Mouse (Mus musculus): ENCODE data around the gene Gopc. TPM values are rescaled to one million over a fixed set of nuclear protein-coding genes. Genes with fewer than 3 reads are reported as not detected.

The Gopc gene
- polyA plus RNA-seq, 1 experiment from 2014 or later, result 19.2 TPM

Other genes with a start within 250 kb of the Gopc start
- 0.55 and 0.87 TPM in 2 replicates for gene Ros1, start 186.9 kb downstream of the Gopc start, polyA plus RNA-seq (2014; fragmentation: Nextera tagmentation; extraction: Ambion mirVana)
- 31.7 and 34.1 TPM in 2 replicates for gene Dcbld1, start 148.5 kb downstream of the Gopc start, polyA plus RNA-seq (2014; fragmentation: Nextera tagmentation; extraction: Ambion mirVana)
- gene Gm26741, start 23.4 kb downstream of the Gopc start, polyA plus RNA-seq (2014; fragmentation: Nextera tagmentation; extraction: Ambion mirVana), result not detected in 2 replicates
- 1.1 and 3.0 TPM in 2 replicates for gene Nepn, start 6.8 kb upstream of the Gopc start, polyA plus RNA-seq (2014; fragmentation: Nextera tagmentation; extraction: Ambion mirVana)
- 15.0 and 16.6 TPM in 2 replicates for gene Nus1, start 35.4 kb upstream of the Gopc start, polyA plus RNA-seq (2014; fragmentation: Nextera tagmentation; extraction: Ambion mirVana)

All from intestine, embryonic 14.5 days (tissue).